Mouse (Mus musculus): ENCODE data around the gene U2surp. TPM values are rescaled to one million over a fixed set of nuclear protein-coding genes. Genes with fewer than 3 reads are reported as not detected.
"Not testable (repeated sequence)": the region's sequence is repeated elsewhere in the genome, so short reads cannot be mapped to it uniquely, and the experiment has no call there.

Gene U2surp
- polyA plus RNA-seq, 1 experiment from 2014 or later = 115 TPM

GRCm38 (mm10) chr9:95495038-95495437 is 16.8 kb downstream of the U2surp start:
- Histone ChIP-seq H3K27me3 (ENCODE audit: control insufficient read depth, insufficient read depth, low read length) (no peaks in the 10 kb centered on the region), H3K27ac (ENCODE audit: low read length) (no peak overlapping the region), H3K9ac (ENCODE audit: low read length) (no peak overlapping the region), H3K36me3 (ENCODE audit: control insufficient read depth, insufficient read depth, low read length) (no peaks in the 10 kb centered on the region), H3K4me1 (ENCODE audit: control insufficient read depth, insufficient read depth, low read length) (no peaks in the 10 kb centered on the region), H3K9me3 (replicated peaks; ENCODE audit: control insufficient read depth, low read length) (no peaks in the 10 kb centered on the region), H3K4me3 (replicated peaks; ENCODE audit: low read length) (no peak overlapping the region), H3K4me2 (ENCODE audit: low read depth, low read length) (no peak overlapping the region)
- WGBS = 89% methylated on average over 1 of the region's 1 CpGs
- no peak for ATAC-seq (ENCODE audit: insufficient read depth, low FRiP score)

GRCm38 (mm10) chr9:95493393-95493792 is 18.4 kb downstream of the U2surp start:
- Histone ChIP-seq H3K4me2 (ENCODE audit: low read depth, low read length) (no peak overlapping the region), H3K9me3 (replicated peaks; ENCODE audit: control insufficient read depth, low read length) (no peaks in the 10 kb centered on the region), H3K36me3 (ENCODE audit: control insufficient read depth, insufficient read depth, low read length) (no peaks in the 10 kb centered on the region), H3K27ac (ENCODE audit: low read length) (no peak overlapping the region), H3K27me3 (ENCODE audit: control insufficient read depth, insufficient read depth, low read length) (no peaks in the 10 kb centered on the region), H3K9ac (ENCODE audit: low read length) (no peak overlapping the region), H3K4me3 (replicated peaks; ENCODE audit: low read length) (no peak overlapping the region), H3K4me1 (ENCODE audit: control insufficient read depth, insufficient read depth, low read length) (no peaks in the 10 kb centered on the region)
- ATAC-seq (ENCODE audit: insufficient read depth, low FRiP score) = no peak
- WGBS = 92% methylated on average over 3 of the region's 3 CpGs

GRCm38 (mm10) chr9:95490003-95490402 is 21.8 kb downstream of the U2surp start:
- ATAC-seq (ENCODE audit: insufficient read depth, low FRiP score) = no peak
- H3K27ac ChIP-seq (ENCODE audit: low read length) = no peak overlapping the region
- WGBS = 93% methylated on average over 3 of the region's 3 CpGs
- no peak overlapping the region for H3K9ac ChIP-seq (ENCODE audit: low read length)
- H3K27me3 ChIP-seq (ENCODE audit: control insufficient read depth, insufficient read depth, low read length) = no peaks in the 10 kb centered on the region
- no peaks in the 10 kb centered on the region for H3K4me1 ChIP-seq (ENCODE audit: control insufficient read depth, insufficient read depth, low read length)
- no peak overlapping the region for H3K4me2 ChIP-seq (ENCODE audit: low read depth, low read length)
- H3K4me3 ChIP-seq (replicated peaks; ENCODE audit: low read length) = no peak overlapping the region
- H3K36me3 ChIP-seq (ENCODE audit: control insufficient read depth, insufficient read depth, low read length) = no peaks in the 10 kb centered on the region
- no peaks in the 10 kb centered on the region for H3K9me3 ChIP-seq (replicated peaks; ENCODE audit: control insufficient read depth, low read length)

DNA sequence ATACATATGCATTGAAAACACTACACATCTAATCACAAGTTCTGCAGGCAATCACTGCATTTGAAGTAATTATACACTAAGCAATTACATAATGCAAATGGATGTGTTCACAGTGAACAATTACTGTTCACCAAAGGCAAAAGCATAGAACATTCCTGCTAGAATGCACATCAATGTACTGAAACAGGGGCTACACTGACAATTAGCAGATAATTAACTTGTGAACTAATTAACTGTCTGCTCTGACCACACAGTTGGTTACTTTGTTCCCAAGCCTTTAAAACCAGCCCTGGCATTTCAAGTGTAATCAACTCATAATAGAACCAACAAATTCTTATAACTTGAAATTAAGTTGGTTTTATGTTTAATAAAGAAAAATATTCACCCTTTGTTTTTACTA is 22.9 kb downstream of the U2surp start:
- H3K27ac ChIP-seq (ENCODE audit: low read length) = no peak overlapping the region
- H3K27me3 ChIP-seq (ENCODE audit: control insufficient read depth, insufficient read depth, low read length) = no peaks in the 10 kb centered on the region
- H3K4me3 ChIP-seq (replicated peaks; ENCODE audit: low read length) = no peak overlapping the region
- H3K36me3 ChIP-seq (ENCODE audit: control insufficient read depth, insufficient read depth, low read length) = no peaks in the 10 kb centered on the region
- no peak overlapping the region for H3K4me2 ChIP-seq (ENCODE audit: low read depth, low read length)
- H3K9ac ChIP-seq (ENCODE audit: low read length) = no peak overlapping the region
- no peaks in the 10 kb centered on the region for H3K4me1 ChIP-seq (ENCODE audit: control insufficient read depth, insufficient read depth, low read length)
- ATAC-seq (ENCODE audit: insufficient read depth, low FRiP score) = no peak
- no peaks in the 10 kb centered on the region for H3K9me3 ChIP-seq (replicated peaks; ENCODE audit: control insufficient read depth, low read length)

DNA sequence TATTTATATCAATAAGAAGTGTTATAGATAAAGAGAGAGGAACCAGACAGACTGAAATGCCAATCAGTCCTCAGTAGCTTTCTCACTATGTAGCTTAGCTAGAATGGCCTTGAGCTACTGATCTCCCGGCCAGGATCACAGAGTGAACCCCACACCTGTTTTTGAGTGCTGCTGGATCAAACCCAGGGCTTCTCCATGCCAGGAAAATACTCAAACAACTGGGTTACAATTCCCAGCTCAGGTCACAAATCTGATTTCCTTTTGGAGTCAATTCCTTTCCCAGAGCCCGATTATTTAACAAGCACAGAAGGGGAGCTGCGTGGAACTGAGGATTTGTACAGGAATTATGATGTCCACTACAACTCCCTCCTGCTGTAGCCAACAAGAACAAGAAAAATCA is 31.8 kb downstream of the U2surp start:
- H3K36me3 ChIP-seq (ENCODE audit: control insufficient read depth, insufficient read depth, low read length) = 0 out of 2 replicates have a peak, but pooled peaks cover 8% of the 10 kb centered on the region
- no peaks in the 10 kb centered on the region for H3K27me3 ChIP-seq (ENCODE audit: control insufficient read depth, insufficient read depth, low read length)
- H3K27ac ChIP-seq (ENCODE audit: low read length) = no peak overlapping the region
- H3K9me3 ChIP-seq (replicated peaks; ENCODE audit: control insufficient read depth, low read length) = no peaks in the 10 kb centered on the region
- ATAC-seq (ENCODE audit: insufficient read depth, low FRiP score) = no peak
- H3K4me3 ChIP-seq (replicated peaks; ENCODE audit: low read length) = no peak overlapping the region
- 81% methylated on average over 3 of the region's 3 CpGs for WGBS
- H3K9ac ChIP-seq (ENCODE audit: low read length) = no peak overlapping the region
- no peak overlapping the region for H3K4me2 ChIP-seq (ENCODE audit: low read depth, low read length)
- H3K4me1 ChIP-seq (ENCODE audit: control insufficient read depth, insufficient read depth, low read length) = no peaks in the 10 kb centered on the region

DNA sequence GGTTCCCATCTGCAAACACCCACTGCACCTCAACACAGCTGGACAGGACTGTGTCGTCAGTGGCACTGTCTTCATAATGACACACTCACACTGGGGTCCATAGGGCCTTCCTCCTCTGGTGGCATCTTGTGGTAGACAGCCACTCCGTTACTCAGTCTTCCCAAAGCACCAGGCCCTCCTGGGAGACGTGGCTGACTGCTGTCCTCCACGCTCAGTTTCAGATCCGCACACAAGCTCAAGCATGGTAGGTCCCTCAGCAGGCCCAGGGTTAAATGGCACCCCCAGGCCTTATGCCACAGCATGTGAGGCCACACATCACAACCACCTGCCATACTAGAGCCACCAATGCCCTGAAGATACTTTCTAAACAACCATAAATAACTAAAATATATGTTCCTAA is 33.4 kb downstream of the U2surp start:
- no peak overlapping the region for H3K4me3 ChIP-seq (replicated peaks; ENCODE audit: low read length)

GRCm38 (mm10) chr9:95472926-95473325 is 38.9 kb downstream of the U2surp start:
- H3K36me3 ChIP-seq (ENCODE audit: control insufficient read depth, insufficient read depth, low read length) = peaks cover 21% of the 10 kb centered on the region
- WGBS = 88% methylated on average over 1 of the region's 1 CpGs
- no peaks in the 10 kb centered on the region for H3K9me3 ChIP-seq (replicated peaks; ENCODE audit: control insufficient read depth, low read length)
- no peak overlapping the region for H3K27ac ChIP-seq (ENCODE audit: low read length)
- no peak overlapping the region for H3K4me3 ChIP-seq (replicated peaks; ENCODE audit: low read length)
- no peak overlapping the region for H3K4me2 ChIP-seq (ENCODE audit: low read depth, low read length)
- H3K4me1 ChIP-seq (ENCODE audit: control insufficient read depth, insufficient read depth, low read length) = no peaks in the 10 kb centered on the region
- no peak for ATAC-seq (ENCODE audit: insufficient read depth, low FRiP score)
- no peak overlapping the region for H3K9ac ChIP-seq (ENCODE audit: low read length)
- H3K27me3 ChIP-seq (ENCODE audit: control insufficient read depth, insufficient read depth, low read length) = no peaks in the 10 kb centered on the region

More for the DNA sequence above, 33.4 kb downstream of the U2surp start:
- WGBS = 87% methylated on average over 5 of the region's 5 CpGs
- Histone ChIP-seq H3K36me3 (ENCODE audit: control insufficient read depth, insufficient read depth, low read length) (peaks cover 9% of the 10 kb centered on the region; the same call in 1 of the 2 replicates), H3K27ac (ENCODE audit: low read length) (no peak overlapping the region), H3K9ac (ENCODE audit: low read length) (no peak overlapping the region), H3K9me3 (replicated peaks; ENCODE audit: control insufficient read depth, low read length) (no peaks in the 10 kb centered on the region), H3K4me1 (ENCODE audit: control insufficient read depth, insufficient read depth, low read length) (no peaks in the 10 kb centered on the region), H3K27me3 (ENCODE audit: control insufficient read depth, insufficient read depth, low read length) (no peaks in the 10 kb centered on the region), H3K4me2 (ENCODE audit: low read depth, low read length) (no peak overlapping the region)
- ATAC-seq (ENCODE audit: insufficient read depth, low FRiP score) = no peak

DNA sequence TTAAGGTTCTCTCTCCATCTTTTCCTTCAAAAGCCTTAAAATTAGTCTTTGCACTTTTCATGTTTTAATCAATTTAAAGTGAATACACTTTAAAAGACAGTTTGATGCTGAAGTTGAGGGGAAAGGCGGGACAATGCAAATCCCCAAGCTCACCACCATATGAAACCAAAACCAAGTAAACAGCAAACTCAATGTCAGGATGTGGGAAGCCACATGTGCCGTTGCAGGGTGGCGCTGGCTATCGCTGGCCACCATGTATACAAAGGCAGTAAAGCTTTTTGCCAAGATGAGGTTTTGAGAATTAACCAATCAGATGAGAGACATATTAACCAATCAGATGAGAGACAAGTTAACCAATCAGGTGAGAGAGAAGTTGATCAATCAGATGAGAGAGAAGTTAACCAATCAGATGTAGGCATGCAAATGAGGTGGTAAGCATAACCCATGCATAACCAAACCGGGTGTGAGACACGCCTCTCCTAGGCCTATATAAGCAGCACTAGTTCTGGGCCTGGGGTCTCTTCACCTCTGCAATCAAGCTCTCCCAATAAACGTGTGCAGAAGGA is 42.7 kb downstream of the U2surp start:
- H3K27ac ChIP-seq (ENCODE audit: low read length); H3K4me1 ChIP-seq (ENCODE audit: control insufficient read depth, insufficient read depth, low read length); H3K9me3 ChIP-seq (replicated peaks; ENCODE audit: control insufficient read depth, low read length); H3K4me3 ChIP-seq (replicated peaks; ENCODE audit: low read length); H3K4me2 ChIP-seq (ENCODE audit: low read depth, low read length); H3K9ac ChIP-seq (ENCODE audit: low read length); ATAC-seq (ENCODE audit: insufficient read depth, low FRiP score); H3K27me3 ChIP-seq (ENCODE audit: control insufficient read depth, insufficient read depth, low read length): not testable (repeated sequence)
- 95% methylated on average over 7 of the region's 7 CpGs for WGBS
- H3K36me3 ChIP-seq (ENCODE audit: control insufficient read depth, insufficient read depth, low read length) = peaks cover 15% of the 10 kb centered on the region

GRCm38 (mm10) chr9:95464028-95464427 is 47.8 kb downstream of the U2surp start:
- 91% methylated on average over 1 of the region's 1 CpGs for WGBS
- no peak overlapping the region for H3K27ac ChIP-seq (ENCODE audit: low read length)
- H3K27me3 ChIP-seq (ENCODE audit: control insufficient read depth, insufficient read depth, low read length) = no peaks in the 10 kb centered on the region
- peaks cover 13% of the 10 kb centered on the region for H3K36me3 ChIP-seq (ENCODE audit: control insufficient read depth, insufficient read depth, low read length)
- H3K9me3 ChIP-seq (replicated peaks; ENCODE audit: control insufficient read depth, low read length) = no peaks in the 10 kb centered on the region
- H3K4me2 ChIP-seq (ENCODE audit: low read depth, low read length) = no peak overlapping the region
- no peak overlapping the region for H3K4me3 ChIP-seq (replicated peaks; ENCODE audit: low read length)
- H3K4me1 ChIP-seq (ENCODE audit: control insufficient read depth, insufficient read depth, low read length) = no peaks in the 10 kb centered on the region
- no peak overlapping the region for H3K9ac ChIP-seq (ENCODE audit: low read length)
- no peak for ATAC-seq (ENCODE audit: insufficient read depth, low FRiP score)

- no peaks in the 10 kb centered on the region for H3K9me3 ChIP-seq (replicated peaks; ENCODE audit: control insufficient read depth, low read length)
- H3K4me1 ChIP-seq (ENCODE audit: control insufficient read depth, insufficient read depth, low read length) = no peaks in the 10 kb centered on the region
- H3K27me3 ChIP-seq (ENCODE audit: control insufficient read depth, insufficient read depth, low read length) = no peaks in the 10 kb centered on the region
- H3K9ac ChIP-seq (ENCODE audit: low read length) = no peak overlapping the region
- no peaks in the 10 kb centered on the region for H3K36me3 ChIP-seq (ENCODE audit: control insufficient read depth, insufficient read depth, low read length)
- no peak overlapping the region for H3K27ac ChIP-seq (ENCODE audit: low read length)
- 61% methylated on average over 3 of the region's 3 CpGs for WGBS
- H3K4me3 ChIP-seq (replicated peaks; ENCODE audit: low read length) = no peak overlapping the region
- no peak overlapping the region for H3K4me2 ChIP-seq (ENCODE audit: low read depth, low read length)
- no peak for ATAC-seq (ENCODE audit: insufficient read depth, low FRiP score)
These were observed 59.9 kb downstream of the U2surp start for GRCm38 (mm10) chr9:95451931-95452330.
